Mouse (Mus musculus) lung, adult 2 months (tissue): ENCODE results near the gene Nt5c. TPM values are rescaled to one million over a fixed set of nuclear protein-coding genes. Genes with fewer than 3 reads are reported as not detected.
"Not testable (repeated sequence)": the region's sequence is repeated elsewhere in the genome, so short reads cannot be mapped to it uniquely, and the experiment has no call there.

ENCODE experiments used
- DNase-seq: peaks from one replicate; pipeline ENCODE4 v3.0.0; 2022
- H3K4me1 ChIP-seq: fragments of 200-500 bp; 2 replicates; pipeline ENCODE4 v1.6.1; 2011; ENCODE audit warnings: low read length; ENCODE audit not compliant: control insufficient read depth, insufficient read depth
- H3K4me3 ChIP-seq: fragments of 200-500 bp; replicated peaks from 2 replicates; pipeline ENCODE3; 2011; ENCODE audit warnings: low read depth, mild to moderate bottlenecking, control low read depth, low read length; ENCODE audit errors: extremely low read depth
- CTCF ChIP-seq: fragments of 200-500 bp; IDR thresholded peaks from 2 replicates; pipeline ENCODE4 v1.5.1; 2011; ENCODE audit warnings: mild to moderate bottlenecking, low read length, control low read depth; ENCODE audit not compliant: insufficient read depth
- POLR2A ChIP-seq: fragments of 200-500 bp; IDR thresholded peaks from 2 replicates; pipeline ENCODE4 v1.6.1; 2011; ENCODE audit warnings: low read depth, mild to moderate bottlenecking, control low read depth, low read length, borderline replicate concordance; ENCODE audit errors: extremely low read depth
- WGBS: fragments of 180-500 bp; shearing (Covaris S2); methylation state at CpG from one replicate; pipeline ENCODE4 v1.1.7; 2018; 5-methylcytosine and 5-hydroxymethylcytosine counted together
- polyA plus RNA-seq: library from polyadenylated mRNA; depleted of rRNA; stranded (reverse); fragments of >200 nt; gene quantifications from 2 replicates; pipeline ENCODE4 v1.2.3, GENCODE M21; 2012

Nt5c gene
- polyA plus RNA-seq, 1 experiment = 54.9 TPM

GRCm38 (mm10) chr11:115457405-115457804, 34.3 kb downstream of the Nt5c start:
- no peaks in the 10 kb centered on the region for H3K4me1 ChIP-seq
- no peak for TF ChIP-seq CTCF
- TF ChIP-seq POLR2A = no peak
- 30% methylated on average over 6 of the region's 6 CpGs for WGBS
- H3K4me3 ChIP-seq = no peak overlapping the region
- DNase-seq = no peak

- H3K4me3 ChIP-seq = no peak overlapping the region
- TF ChIP-seq CTCF = no peak
- no peak for TF ChIP-seq POLR2A
- no peak for DNase-seq
- 91% methylated on average over 5 of the region's 5 CpGs for WGBS
- no peaks in the 10 kb centered on the region for H3K4me1 ChIP-seq
These were observed 35.5 kb downstream of the Nt5c start for GRCm38 (mm10) chr11:115456182-115456581.

- no peak for DNase-seq
- H3K4me1 ChIP-seq = no peaks in the 10 kb centered on the region
- H3K4me3 ChIP-seq = no peak overlapping the region
- no peak for TF ChIP-seq POLR2A
- TF ChIP-seq CTCF = no peak
- 91% methylated on average over 15 of the region's 15 CpGs for WGBS
These were observed 36.0 kb downstream of the Nt5c start for GRCm38 (mm10) chr11:115455619-115456018.

- H3K4me1 ChIP-seq, H3K4me3 ChIP-seq, DNase-seq: not testable (repeated sequence)
- 88% methylated on average over 6 of the region's 6 CpGs for WGBS
These were observed 36.8 kb downstream of the Nt5c start for GRCm38 (mm10) chr11:115454822-115455221.

GRCm38 (mm10) chr11:115453306-115453705, 38.4 kb downstream of the Nt5c start:
- Histone ChIP-seq H3K4me1 (no peaks in the 10 kb centered on the region), H3K4me3 (no peak overlapping the region)
- no peak for DNase-seq
- TF ChIP-seq CTCF (no peak), POLR2A (no peak)
- 69% methylated on average over 4 of the region's 4 CpGs for WGBS

- TF ChIP-seq CTCF (no peak), POLR2A (no peak)
These were observed 39.3 kb downstream of the Nt5c start for GRCm38 (mm10) chr11:115452281-115452860.

GRCm38 (mm10) chr11:115451781-115452241, 39.9 kb downstream of the Nt5c start:
- no peaks in the 10 kb centered on the region for H3K4me1 ChIP-seq
- 73% methylated on average over 8 of the region's 8 CpGs for WGBS
- no peak for DNase-seq
- no peak for TF ChIP-seq CTCF
- TF ChIP-seq POLR2A = no peak
- no peak overlapping the region for H3K4me3 ChIP-seq

More at GRCm38 (mm10) chr11:115452281-115452860, 39.3 kb downstream of the Nt5c start:
- WGBS = 80% methylated on average over 7 of the region's 7 CpGs
- H3K4me1 ChIP-seq = no peaks in the 10 kb centered on the region
- no peak overlapping the region for H3K4me3 ChIP-seq
- DNase-seq = no peak

- no peak for TF ChIP-seq CTCF
- TF ChIP-seq POLR2A = no peak
- Histone ChIP-seq H3K4me1 (no peaks in the 10 kb centered on the region), H3K4me3 (no peak overlapping the region)
- WGBS = 80% methylated on average over 7 of the region's 7 CpGs
- DNase-seq = no peak
These were observed 41.5 kb downstream of the Nt5c start for GRCm38 (mm10) chr11:115450176-115450575.

GRCm38 (mm10) chr11:115448998-115449397, 42.7 kb downstream of the Nt5c start:
- no peak for TF ChIP-seq POLR2A
- no peak for TF ChIP-seq CTCF
- DNase-seq = no peak
- 74% methylated on average over 7 of the region's 7 CpGs for WGBS
- no peaks in the 10 kb centered on the region for H3K4me1 ChIP-seq
- no peak overlapping the region for H3K4me3 ChIP-seq

- no peak for DNase-seq
- TF ChIP-seq POLR2A (no peak), CTCF (no peak)
- Histone ChIP-seq H3K4me3 (no peak overlapping the region), H3K4me1 (no peaks in the 10 kb centered on the region)
- 90% methylated on average over 16 of the region's 16 CpGs for WGBS
These were observed 43.6 kb downstream of the Nt5c start for GRCm38 (mm10) chr11:115448075-115448474.
